Mouse (Mus musculus) kidney, embryonic 16.5 days (tissue): ENCODE results near the gene Prss34. TPM values are rescaled to one million over a fixed set of nuclear protein-coding genes. Genes with fewer than 3 reads are reported as not detected.

Experiments
- ATAC-seq: fragments of 200-750 bp; cut with Nextera tagmentation; 2 replicates; pipeline ENCODE4 v1.8.0; 2017; ENCODE audit warnings: moderate TSS enrichment; ENCODE audit not compliant: low FRiP score, low TSS enrichment
- H3K27ac ChIP-seq: fragments of 300-500 bp; sonication (generic); 2 replicates; pipeline ENCODE4 v1.5.1; 2014; ENCODE audit warnings: low read length
- H3K27me3 ChIP-seq: fragments of 300-500 bp; sonication (generic); 2 replicates; pipeline ENCODE4 v1.6.1; 2014; ENCODE audit warnings: low read length, control low read depth, mixed read lengths; ENCODE audit not compliant: insufficient read depth
- H3K36me3 ChIP-seq: fragments of 300-500 bp; sonication (generic); 2 replicates; pipeline ENCODE4 v1.6.1; 2014; ENCODE audit warnings: low read length, control low read depth, mixed read lengths; ENCODE audit not compliant: insufficient read depth
- H3K4me1 ChIP-seq: fragments of 300-500 bp; sonication (generic); 2 replicates; pipeline ENCODE4 v1.6.1; 2014; ENCODE audit warnings: low read length, control low read depth, mixed read lengths; ENCODE audit not compliant: insufficient read depth
- H3K4me2 ChIP-seq: fragments of 300-500 bp; sonication (generic); replicated peaks from 2 replicates; pipeline ENCODE4 v1.6.1; 2014; ENCODE audit warnings: low read depth, low read length
- H3K4me3 ChIP-seq: fragments of 300-500 bp; sonication (generic); 2 replicates; pipeline ENCODE4 v1.5.1; 2014; ENCODE audit warnings: mild to moderate bottlenecking, low read length
- H3K9ac ChIP-seq: fragments of 300-500 bp; sonication (generic); replicated peaks from 2 replicates; pipeline ENCODE4 v1.6.1; 2014; ENCODE audit warnings: low read length
- H3K9me3 ChIP-seq: fragments of 300-500 bp; sonication (generic); 2 replicates; pipeline ENCODE4 v1.6.1; 2016; ENCODE audit warnings: low read length, control low read depth
- WGBS: fragments of 180-500 bp; shearing (Covaris S2); extraction: QIAGEN DNeasy Blood & Tissue Kit; methylation state at CpG from one replicate; pipeline ENCODE4 v1.1.7; 2014; 5-methylcytosine and 5-hydroxymethylcytosine counted together
- polyA plus RNA-seq: library from polyadenylated mRNA; unstranded; fragments of >200 nt; fragmentation: Nextera tagmentation; extraction: Ambion mirVana; gene quantifications from 2 replicates; pipeline ENCODE4 v1.2.1, GENCODE M21; 2015

The Prss34 gene
- polyA plus RNA-seq, 1 experiment from 2014 or later, result 0.30 TPM

GRCm38 (mm10) chr17:25293495-25293894 lies 4.7 kb upstream of the Prss34 start:
- no peaks in the 10 kb centered on the region for H3K36me3 ChIP-seq
- no peaks in the 10 kb centered on the region for H3K27me3 ChIP-seq
- H3K27ac ChIP-seq, result no peak overlapping the region
- H3K4me2 ChIP-seq, result no peak overlapping the region
- no peaks in the 10 kb centered on the region for H3K4me1 ChIP-seq
- no peak for ATAC-seq
- H3K9ac ChIP-seq, result no peak overlapping the region
- H3K9me3 ChIP-seq, result no peaks in the 10 kb centered on the region
- H3K4me3 ChIP-seq, result no peak overlapping the region
- 78% methylated on average over 5 of the region's 5 CpGs for WGBS

- no peaks in the 10 kb centered on the region for H3K9me3 ChIP-seq
- H3K4me3 ChIP-seq, result no peak overlapping the region
- no peaks in the 10 kb centered on the region for H3K36me3 ChIP-seq
- no peaks in the 10 kb centered on the region for H3K27me3 ChIP-seq
- H3K9ac ChIP-seq, result no peak overlapping the region
- H3K27ac ChIP-seq, result no peak overlapping the region
- H3K4me1 ChIP-seq, result no peaks in the 10 kb centered on the region
- ATAC-seq, result no peak
- no peak overlapping the region for H3K4me2 ChIP-seq
- WGBS, result 65% methylated on average over 1 of the region's 1 CpGs
Measured at GRCm38 (mm10) chr17:25294111-25294510, 4.1 kb upstream of the Prss34 start.

- Histone ChIP-seq H3K4me2 (no peak within 1 kb of the TSS), H3K27ac (no peak within 1 kb of the TSS), H3K9me3 (no peaks in the 10 kb centered on the region), H3K9ac (no peak within 1 kb of the TSS), H3K4me3 (no peak within 1 kb of the TSS), H3K4me1 (no peaks in the 10 kb centered on the region; the same call in 1 of the 2 replicates), H3K27me3 (no peaks in the 10 kb centered on the region), H3K36me3 (no peaks in the 10 kb centered on the region)
- ATAC-seq, result no peak
- 72% methylated on average over 4 of the region's 4 CpGs for WGBS
Measured at GRCm38 (mm10) chr17:25308346-25308745, 10.2 kb downstream of the Prss34 start, which contains the start of gene Prss28. Prss28 (plus strand) TSS chr17:25308646.

- no peak for ATAC-seq
- H3K9me3 ChIP-seq, result no peaks in the 10 kb centered on the region
- no peak within 1 kb of the TSS for H3K27ac ChIP-seq
- H3K4me1 ChIP-seq, result no peaks in the 10 kb centered on the region
- H3K4me2 ChIP-seq, result no peak within 1 kb of the TSS
- H3K36me3 ChIP-seq, result no peaks in the 10 kb centered on the region
- no peaks in the 10 kb centered on the region for H3K27me3 ChIP-seq
- no peak within 1 kb of the TSS for H3K4me3 ChIP-seq
- H3K9ac ChIP-seq, result no peak within 1 kb of the TSS
- WGBS, result 74% methylated on average over 5 of the region's 5 CpGs
Measured at GRCm38 (mm10) chr17:25318354-25318753, 20.2 kb downstream of the Prss34 start, which contains the start of gene Prss29. Prss29 (plus strand) TSS chr17:25318654.

- 86% methylated on average over 8 of the region's 8 CpGs for WGBS
- Histone ChIP-seq H3K9me3 (no peaks in the 10 kb centered on the region), H3K27ac (no peak overlapping the region), H3K4me1 (no peaks in the 10 kb centered on the region), H3K9ac (no peak overlapping the region), H3K27me3 (no peaks in the 10 kb centered on the region), H3K4me3 (no peak overlapping the region), H3K4me2 (no peak overlapping the region), H3K36me3 (no peaks in the 10 kb centered on the region)
- ATAC-seq, result no peak
Measured at GRCm38 (mm10) chr17:25320819-25321218, 22.6 kb downstream of the Prss34 start.

- no peak for ATAC-seq
- Histone ChIP-seq H3K9me3 (no peaks in the 10 kb centered on the region), H3K36me3 (no peaks in the 10 kb centered on the region), H3K4me3 (no peak overlapping the region), H3K4me1 (no peaks in the 10 kb centered on the region), H3K27me3 (no peaks in the 10 kb centered on the region), H3K9ac (no peak overlapping the region), H3K27ac (no peak overlapping the region), H3K4me2 (no peak overlapping the region)
- 5% methylated on average over 2 of the region's 2 CpGs for whole genome bisulfite sequencing
Measured at GRCm38 (mm10) chr17:25322930-25323329, 24.7 kb downstream of the Prss34 start.

- no peaks in the 10 kb centered on the region for H3K27me3 ChIP-seq
- no peak overlapping the region for H3K4me2 ChIP-seq
- H3K4me1 ChIP-seq, result no peaks in the 10 kb centered on the region
- 67% methylated on average over 9 of the region's 9 CpGs for WGBS
- no peak overlapping the region for H3K4me3 ChIP-seq
- ATAC-seq, result no peak
- no peaks in the 10 kb centered on the region for H3K36me3 ChIP-seq
- no peaks in the 10 kb centered on the region for H3K9me3 ChIP-seq
- H3K9ac ChIP-seq, result no peak overlapping the region
- H3K27ac ChIP-seq, result no peak overlapping the region
Measured at GRCm38 (mm10) chr17:25332321-25332720, 34.1 kb downstream of the Prss34 start.

- 2% methylated on average over 8 of the region's 8 CpGs for WGBS
- Histone ChIP-seq H3K36me3 (no peaks in the 10 kb centered on the region), H3K9me3 (no peaks in the 10 kb centered on the region), H3K4me1 (no peaks in the 10 kb centered on the region), H3K27me3 (no peaks in the 10 kb centered on the region), H3K4me2 (no peak overlapping the region), H3K27ac (no peak overlapping the region), H3K9ac (no peak overlapping the region), H3K4me3 (no peak overlapping the region)
- no peak for ATAC-seq
Measured at GRCm38 (mm10) chr17:25333943-25334342, 35.7 kb downstream of the Prss34 start.

GRCm38 (mm10) chr17:25338218-25338617 lies 40.0 kb downstream of the Prss34 start:
- Histone ChIP-seq H3K27me3 (no peaks in the 10 kb centered on the region), H3K4me2 (no peak overlapping the region), H3K9me3 (no peaks in the 10 kb centered on the region), H3K4me1 (0 out of 2 replicates have a peak, but pooled peaks cover 3% of the 10 kb centered on the region), H3K27ac (no peak overlapping the region), H3K4me3 (no peak overlapping the region), H3K9ac (no peak overlapping the region), H3K36me3 (no peaks in the 10 kb centered on the region)
- ATAC-seq, result 0 out of 2 replicates have a peak, but pooled peaks have one; percentile 63
- WGBS, result 66% methylated on average over 4 of the region's 4 CpGs

GRCm38 (mm10) chr17:25340003-25340402 lies 41.8 kb downstream of the Prss34 start:
- no peak overlapping the region for H3K27ac ChIP-seq
- no peaks in the 10 kb centered on the region for H3K36me3 ChIP-seq
- H3K27me3 ChIP-seq, result no peaks in the 10 kb centered on the region
- no peak overlapping the region for H3K4me3 ChIP-seq
- 0 out of 2 replicates have a peak, but pooled peaks cover 3% of the 10 kb centered on the region for H3K4me1 ChIP-seq
- H3K9ac ChIP-seq, result no peak overlapping the region
- no peak for ATAC-seq
- 85% methylated on average over 6 of the region's 6 CpGs for WGBS
- no peak overlapping the region for H3K4me2 ChIP-seq
- H3K9me3 ChIP-seq, result no peaks in the 10 kb centered on the region
